Mouse (Mus musculus) olfactory bulb, adult 2 months (tissue): ENCODE measurements around the gene Prdm10.

Experiments
- CTCF ChIP-seq: fragments of 200-500 bp; IDR thresholded peaks from 2 replicates; pipeline ENCODE4 v1.5.1; 2012; ENCODE audit warnings: low read depth, mild to moderate bottlenecking, low read length, moderate library complexity; ENCODE audit not compliant: insufficient read depth
- POLR2A ChIP-seq: fragments of 200-500 bp; IDR thresholded peaks from 2 replicates; pipeline ENCODE4 v1.6.1; 2012; ENCODE audit warnings: mild to moderate bottlenecking, low read depth, low read length, moderate library complexity; ENCODE audit not compliant: insufficient read depth

DNA sequence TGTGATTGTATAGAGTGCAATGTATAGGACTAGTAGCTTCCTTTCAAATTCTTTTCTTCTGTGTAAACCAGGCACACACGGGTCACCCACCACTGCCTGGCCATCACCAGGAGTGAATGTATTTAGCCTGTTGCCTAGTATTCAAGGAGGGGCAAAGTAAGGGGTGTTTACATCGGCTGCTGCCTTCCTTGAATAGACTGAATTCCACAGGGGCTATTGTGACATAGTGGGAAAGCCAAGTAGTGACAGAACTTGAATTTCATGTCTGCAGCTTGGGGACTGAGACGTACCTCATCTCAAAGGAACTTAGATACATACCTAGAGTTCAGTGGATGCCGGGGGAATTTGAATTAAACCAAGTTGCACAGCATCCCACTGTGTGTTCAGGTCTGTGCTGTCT, 41.2 kb downstream of the Prdm10 start:
- TF ChIP-seq CTCF (no peak), POLR2A (no peak)
